Mouse (Mus musculus) erythroblast, embryonic 14.5 days (primary cell): ENCODE results near the gene Gm10964.

Experiments used
- GATA1 ChIP-seq: IDR thresholded peaks from 2 replicates; pipeline ENCODE4 v1.6.1; 2012; ENCODE audit warnings: low read length, inconsistent platforms, mixed read lengths
- TAL1 ChIP-seq: IDR thresholded peaks from 3 replicates; pipeline ENCODE4 v1.6.1; 2012; ENCODE audit warnings: low read length, inconsistent platforms, mixed read lengths

DNA sequence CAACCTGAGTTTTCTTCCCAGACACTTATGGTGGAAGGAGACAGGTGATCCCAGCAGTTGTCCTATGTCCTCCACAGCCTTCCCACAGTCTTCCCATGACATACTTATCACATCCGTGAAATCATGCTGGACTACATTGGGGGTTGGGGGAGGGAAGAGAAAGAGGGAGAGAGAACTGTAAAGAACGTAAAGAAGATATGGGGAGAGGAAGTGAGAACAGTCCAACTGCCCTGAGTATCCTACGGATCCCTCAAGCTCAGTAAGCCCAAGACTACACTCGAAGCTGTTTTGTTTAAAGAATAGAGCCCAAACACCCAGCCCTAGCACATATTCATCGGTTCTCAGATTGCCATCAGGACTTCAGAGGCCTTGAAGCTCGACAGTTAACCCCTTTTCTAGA lies 39.5 kb downstream of the Gm10964 start:
- TF ChIP-seq GATA1 (no peak), TAL1 (no peak)
